Mouse (Mus musculus): ENCODE data around the gene Rnf43. TPM values are rescaled to one million over a fixed set of nuclear protein-coding genes. Genes with fewer than 3 reads are reported as not detected.

Rnf43 gene
- polyA plus RNA-seq, 1 experiment from 2014 or later = 1.5 TPM

DNA sequence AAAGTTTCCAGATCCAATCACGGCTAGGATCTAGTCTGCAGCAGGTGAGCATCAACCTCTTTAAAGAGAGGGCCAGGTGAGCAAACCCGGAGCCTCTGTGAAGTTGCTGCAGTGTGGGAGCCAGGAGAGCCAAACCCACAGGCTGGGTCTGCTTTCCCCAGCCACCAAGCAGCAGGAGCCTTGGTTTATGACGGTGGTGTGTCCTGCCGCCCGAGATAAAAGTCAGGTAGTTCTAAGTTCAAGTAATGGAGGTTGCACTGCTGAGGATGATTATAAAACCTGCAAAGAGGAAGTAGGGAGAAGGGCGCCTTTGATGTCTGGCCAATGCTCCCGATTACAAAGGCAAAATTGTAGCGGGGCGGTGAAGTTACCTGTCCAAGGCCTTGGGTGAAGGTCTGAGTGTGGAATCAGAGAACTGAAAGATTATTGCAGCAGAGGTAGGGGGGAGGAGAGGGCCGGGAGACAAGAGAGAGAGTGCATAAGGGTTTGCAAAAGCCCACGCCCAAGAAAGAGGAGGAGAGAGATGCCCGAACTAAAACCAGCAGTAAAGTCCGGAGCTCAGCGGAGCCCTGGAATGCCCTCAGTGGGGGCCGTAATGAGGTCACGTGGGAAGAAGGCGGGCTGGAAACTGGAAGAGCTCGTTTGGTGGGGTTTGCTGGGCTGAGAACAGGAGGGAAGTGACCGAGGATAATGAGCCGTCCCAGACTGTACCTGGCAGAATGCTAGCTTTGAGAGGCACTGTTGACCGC, 47.2 kb downstream of the Rnf43 start:
- Histone ChIP-seq H3K4me3 (ENCODE audit: low read depth, low read length) (peak overlapping the region; percentile 1; the same call in 1 of the 2 replicates), H3K36me3 (ENCODE audit: control insufficient read depth, insufficient read depth, low read length) (no peaks in the 10 kb centered on the region), H3K4me2 (ENCODE audit: low read depth, low read length, severe bottlenecking) (peak overlapping the region; percentile 38), H3K27me3 (ENCODE audit: control insufficient read depth, insufficient read depth, low read length) (no peaks in the 10 kb centered on the region), H3K9ac (ENCODE audit: low read length) (peak overlapping the region; percentile 6; the same call in 1 of the 2 replicates), H3K4me1 (replicated peaks; ENCODE audit: control insufficient read depth, insufficient read depth, low read length) (no peaks in the 10 kb centered on the region; the same call in 1 of the 2 replicates), H3K9me3 (ENCODE audit: control insufficient read depth, low read length) (no peaks in the 10 kb centered on the region), H3K27ac (ENCODE audit: low read depth, low read length) (no peak overlapping the region)
- WGBS = 8% methylated on average over 21 of the region's 21 CpGs
- ATAC-seq (replicated peaks; ENCODE audit: low FRiP score) = no peak
- peak; percentile 75 for DNase-seq (ENCODE audit: low spot score)

DNA sequence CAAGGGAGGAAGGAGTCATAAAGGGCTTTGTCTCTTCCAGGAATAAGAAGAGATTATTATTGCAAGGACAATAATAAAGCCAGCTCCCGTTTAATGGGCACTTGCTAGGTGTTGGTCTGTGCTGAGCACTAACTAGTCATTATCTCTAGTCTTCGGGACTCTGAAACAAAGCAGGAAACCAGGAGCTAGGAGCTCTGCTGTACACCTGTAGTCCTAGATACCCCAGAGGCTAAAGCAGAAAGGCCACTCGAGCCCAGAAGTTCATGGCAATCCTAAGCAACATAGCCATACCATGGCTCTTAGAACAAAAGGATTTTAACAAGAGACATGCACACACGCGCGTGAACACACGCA, 47.7 kb downstream of the Rnf43 start:
- Histone ChIP-seq H3K4me3 (ENCODE audit: low read depth, low read length) (peak overlapping the region; percentile 1; the same call in 1 of the 2 replicates), H3K9ac (ENCODE audit: low read length) (peak overlapping the region; percentile 6; the same call in 1 of the 2 replicates), H3K27me3 (ENCODE audit: control insufficient read depth, insufficient read depth, low read length) (no peaks in the 10 kb centered on the region), H3K4me2 (ENCODE audit: low read depth, low read length, severe bottlenecking) (peak overlapping the region; percentile 38), H3K9me3 (ENCODE audit: control insufficient read depth, low read length) (no peaks in the 10 kb centered on the region), H3K4me1 (replicated peaks; ENCODE audit: control insufficient read depth, insufficient read depth, low read length) (no peaks in the 10 kb centered on the region; the same call in 1 of the 2 replicates), H3K27ac (ENCODE audit: low read depth, low read length) (no peak overlapping the region), H3K36me3 (ENCODE audit: control insufficient read depth, insufficient read depth, low read length) (no peaks in the 10 kb centered on the region)
- 45% methylated on average over 7 of the region's 7 CpGs for WGBS
- DNase-seq (ENCODE audit: low spot score) (no peak), ATAC-seq (replicated peaks; ENCODE audit: low FRiP score) (no peak)

DNA sequence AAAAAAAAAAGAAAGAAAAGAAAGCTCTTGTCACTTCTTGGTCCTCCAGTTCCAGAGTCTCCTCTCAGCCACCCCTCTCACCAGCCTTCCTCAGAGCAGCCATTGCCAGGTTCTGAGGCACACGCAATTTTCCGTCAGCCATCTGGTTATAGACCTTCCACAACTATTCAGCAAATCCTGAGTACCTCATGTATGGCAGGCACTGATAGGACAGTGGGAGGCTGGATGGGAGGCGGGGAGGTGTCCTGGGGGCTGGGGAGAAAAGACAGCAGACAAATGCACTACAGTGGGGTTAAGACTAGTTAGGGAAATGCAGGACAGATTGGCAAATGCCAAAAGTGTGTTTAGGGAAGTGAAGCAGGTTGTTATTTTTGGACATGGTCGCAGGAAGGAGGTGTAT, 49.7 kb downstream of the Rnf43 start:
- H3K9ac ChIP-seq (ENCODE audit: low read length) = no peak overlapping the region
- no peak for DNase-seq (ENCODE audit: low spot score)
- WGBS = 88% methylated on average over 4 of the region's 4 CpGs
- H3K27me3 ChIP-seq (ENCODE audit: control insufficient read depth, insufficient read depth, low read length) = no peaks in the 10 kb centered on the region
- ATAC-seq (replicated peaks; ENCODE audit: low FRiP score) = no peak
- no peak overlapping the region for H3K4me2 ChIP-seq (ENCODE audit: low read depth, low read length, severe bottlenecking)
- H3K27ac ChIP-seq (ENCODE audit: low read depth, low read length) = no peak overlapping the region
- no peaks in the 10 kb centered on the region; the same call in 1 of the 2 replicates for H3K4me1 ChIP-seq (replicated peaks; ENCODE audit: control insufficient read depth, insufficient read depth, low read length)
- no peaks in the 10 kb centered on the region for H3K36me3 ChIP-seq (ENCODE audit: control insufficient read depth, insufficient read depth, low read length)
- H3K9me3 ChIP-seq (ENCODE audit: control insufficient read depth, low read length) = no peaks in the 10 kb centered on the region
- H3K4me3 ChIP-seq (ENCODE audit: low read depth, low read length) = no peak overlapping the region

DNA sequence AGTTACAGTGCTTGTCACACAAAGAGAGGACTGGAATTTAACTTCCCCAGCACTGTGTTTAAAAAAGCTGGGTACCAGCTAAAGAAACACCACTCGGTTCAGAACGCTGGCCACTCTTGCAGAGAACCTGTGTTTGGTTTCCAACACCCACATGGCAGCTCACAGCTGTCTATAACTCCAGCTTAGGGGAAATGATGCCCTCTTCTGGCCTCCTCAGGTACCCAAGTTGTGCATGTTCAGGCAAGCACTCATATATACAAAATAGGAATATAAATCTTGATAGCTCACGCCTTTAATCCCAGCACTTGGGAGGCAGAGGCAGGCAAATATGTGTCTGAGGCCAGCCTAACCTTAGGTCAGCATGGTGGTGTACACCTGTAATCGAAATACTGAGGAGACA, 53.5 kb downstream of the Rnf43 start:
- no peak for DNase-seq (ENCODE audit: low spot score)
- Histone ChIP-seq H3K4me1 (replicated peaks; ENCODE audit: control insufficient read depth, insufficient read depth, low read length) (no peaks in the 10 kb centered on the region), H3K4me3 (ENCODE audit: low read depth, low read length) (no peak overlapping the region), H3K9me3 (ENCODE audit: control insufficient read depth, low read length) (no peaks in the 10 kb centered on the region), H3K27ac (ENCODE audit: low read depth, low read length) (no peak overlapping the region), H3K36me3 (ENCODE audit: control insufficient read depth, insufficient read depth, low read length) (no peaks in the 10 kb centered on the region), H3K27me3 (ENCODE audit: control insufficient read depth, insufficient read depth, low read length) (no peaks in the 10 kb centered on the region), H3K4me2 (ENCODE audit: low read depth, low read length, severe bottlenecking) (no peak overlapping the region), H3K9ac (ENCODE audit: low read length) (no peak overlapping the region)
- ATAC-seq (replicated peaks; ENCODE audit: low FRiP score) = no peak
- WGBS = 81% methylated on average over 4 of the region's 4 CpGs

DNA sequence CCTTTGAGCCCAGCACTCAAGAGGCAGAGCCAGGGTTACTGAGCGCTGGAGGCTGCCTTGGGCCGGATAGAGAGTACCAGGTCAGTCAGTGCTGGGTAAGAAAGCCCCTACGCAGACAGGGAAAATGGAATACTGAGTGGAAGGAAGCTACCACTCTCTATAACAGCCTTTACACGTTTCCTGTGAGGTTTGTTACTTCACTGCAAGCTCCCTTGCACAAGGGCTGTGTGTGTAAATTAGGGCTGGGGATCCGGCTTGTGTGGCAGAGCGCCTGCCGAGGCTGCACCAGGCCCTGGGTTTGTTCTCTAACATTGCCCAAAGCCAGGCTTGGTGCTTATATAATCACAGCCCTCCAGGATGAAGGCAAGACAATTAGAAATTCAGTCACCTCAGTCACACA, 57.0 kb downstream of the Rnf43 start:
- Histone ChIP-seq H3K27me3 (ENCODE audit: control insufficient read depth, insufficient read depth, low read length) (no peaks in the 10 kb centered on the region), H3K9me3 (ENCODE audit: control insufficient read depth, low read length) (no peaks in the 10 kb centered on the region), H3K4me3 (ENCODE audit: low read depth, low read length) (no peak overlapping the region), H3K4me2 (ENCODE audit: low read depth, low read length, severe bottlenecking) (no peak overlapping the region), H3K4me1 (replicated peaks; ENCODE audit: control insufficient read depth, insufficient read depth, low read length) (no peaks in the 10 kb centered on the region), H3K9ac (ENCODE audit: low read length) (no peak overlapping the region), H3K27ac (ENCODE audit: low read depth, low read length) (no peak overlapping the region), H3K36me3 (ENCODE audit: control insufficient read depth, insufficient read depth, low read length) (no peaks in the 10 kb centered on the region)
- WGBS = 71% methylated on average over 7 of the region's 7 CpGs
- DNase-seq (ENCODE audit: low spot score) = no peak
- ATAC-seq (replicated peaks; ENCODE audit: low FRiP score) = no peak

DNA sequence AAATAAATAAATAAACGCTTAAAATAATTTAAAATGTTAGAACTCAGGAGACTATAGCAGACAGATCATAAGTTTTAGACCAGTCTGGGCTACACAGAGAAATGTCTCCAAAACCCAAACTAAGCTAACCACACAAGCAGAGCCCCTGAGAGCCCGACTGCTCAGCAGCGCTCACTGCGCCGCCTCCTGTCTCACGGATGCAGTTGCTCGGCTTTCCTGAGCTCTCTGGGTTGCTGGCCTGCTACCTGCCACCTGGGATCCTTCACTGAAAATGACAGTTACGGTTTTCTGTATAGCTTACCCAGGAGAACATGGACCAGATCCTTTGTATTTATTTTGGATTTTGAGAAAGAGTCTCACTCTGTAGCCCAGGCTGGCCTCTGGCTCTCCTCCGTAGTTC, 57.8 kb downstream of the Rnf43 start:
- Histone ChIP-seq H3K4me1 (replicated peaks; ENCODE audit: control insufficient read depth, insufficient read depth, low read length) (no peaks in the 10 kb centered on the region; the same call in 1 of the 2 replicates), H3K27ac (ENCODE audit: low read depth, low read length) (no peak overlapping the region), H3K4me3 (ENCODE audit: low read depth, low read length) (no peak overlapping the region), H3K36me3 (ENCODE audit: control insufficient read depth, insufficient read depth, low read length) (no peaks in the 10 kb centered on the region), H3K9ac (ENCODE audit: low read length) (no peak overlapping the region), H3K9me3 (ENCODE audit: control insufficient read depth, low read length) (no peaks in the 10 kb centered on the region), H3K27me3 (ENCODE audit: control insufficient read depth, insufficient read depth, low read length) (no peaks in the 10 kb centered on the region), H3K4me2 (ENCODE audit: low read depth, low read length, severe bottlenecking) (no peak overlapping the region)
- 44% methylated on average over 9 of the region's 9 CpGs for WGBS
- no peak for DNase-seq (ENCODE audit: low spot score)
- ATAC-seq (replicated peaks; ENCODE audit: low FRiP score) = no peak

DNA sequence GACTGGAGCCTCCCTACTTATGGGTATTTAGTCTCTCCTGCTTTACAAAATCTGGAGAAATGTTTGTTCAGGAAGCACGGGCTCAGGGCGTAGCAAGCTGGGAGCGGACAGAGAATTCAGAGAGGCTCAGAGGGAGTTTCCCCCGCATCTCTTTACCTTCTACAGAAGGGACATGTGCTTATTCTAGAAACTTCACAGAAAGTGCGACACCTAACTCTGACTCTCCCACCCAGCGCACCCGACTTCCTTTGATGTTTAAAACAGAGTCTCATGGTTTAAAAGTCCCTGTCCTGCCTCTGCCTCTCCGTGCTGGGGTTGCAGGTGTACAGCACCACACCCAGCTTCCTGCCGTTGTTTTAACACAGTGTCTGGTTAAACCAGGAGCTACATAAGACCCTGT, 58.3 kb downstream of the Rnf43 start:
- no peaks in the 10 kb centered on the region for H3K27me3 ChIP-seq (ENCODE audit: control insufficient read depth, insufficient read depth, low read length)
- H3K27ac ChIP-seq (ENCODE audit: low read depth, low read length) = no peak overlapping the region
- H3K4me3 ChIP-seq (ENCODE audit: low read depth, low read length) = no peak overlapping the region
- H3K9me3 ChIP-seq (ENCODE audit: control insufficient read depth, low read length) = no peaks in the 10 kb centered on the region
- H3K4me2 ChIP-seq (ENCODE audit: low read depth, low read length, severe bottlenecking) = no peak overlapping the region
- no peaks in the 10 kb centered on the region; the same call in 1 of the 2 replicates for H3K4me1 ChIP-seq (replicated peaks; ENCODE audit: control insufficient read depth, insufficient read depth, low read length)
- no peaks in the 10 kb centered on the region for H3K36me3 ChIP-seq (ENCODE audit: control insufficient read depth, insufficient read depth, low read length)
- WGBS = 77% methylated on average over 9 of the region's 9 CpGs
- DNase-seq (ENCODE audit: low spot score) = no peak
- H3K9ac ChIP-seq (ENCODE audit: low read length) = no peak overlapping the region
- ATAC-seq (replicated peaks; ENCODE audit: low FRiP score) = no peak

DNA sequence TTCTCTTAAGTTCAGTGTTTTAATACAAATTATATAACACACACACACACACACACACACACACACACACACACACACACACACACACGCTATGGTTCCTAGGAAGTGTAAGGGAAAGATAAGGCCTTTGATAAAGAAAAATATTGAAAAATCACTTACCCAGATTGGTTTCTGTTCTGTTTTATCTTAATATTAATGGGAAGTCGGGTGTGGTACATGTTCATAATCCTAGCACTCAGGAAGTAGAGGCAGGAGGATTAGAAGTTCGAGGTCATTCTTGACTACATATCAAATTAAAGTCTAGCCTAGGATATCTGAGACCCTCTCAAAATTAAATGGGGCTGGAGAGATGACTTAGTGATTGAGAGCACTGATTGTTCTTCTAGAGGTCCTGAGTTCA, 59.6 kb downstream of the Rnf43 start:
- WGBS = 82% methylated on average over 3 of the region's 3 CpGs
- no peak overlapping the region for H3K27ac ChIP-seq (ENCODE audit: low read depth, low read length)
- no peak overlapping the region for H3K4me3 ChIP-seq (ENCODE audit: low read depth, low read length)
- DNase-seq (ENCODE audit: low spot score) = no peak
- H3K4me1 ChIP-seq (replicated peaks; ENCODE audit: control insufficient read depth, insufficient read depth, low read length) = peaks cover 4% of the 10 kb centered on the region; the same call in 1 of the 2 replicates
- no peak overlapping the region for H3K4me2 ChIP-seq (ENCODE audit: low read depth, low read length, severe bottlenecking)
- H3K9ac ChIP-seq (ENCODE audit: low read length) = no peak overlapping the region
- no peaks in the 10 kb centered on the region for H3K36me3 ChIP-seq (ENCODE audit: control insufficient read depth, insufficient read depth, low read length)
- no peak for ATAC-seq (replicated peaks; ENCODE audit: low FRiP score)
- H3K27me3 ChIP-seq (ENCODE audit: control insufficient read depth, insufficient read depth, low read length) = no peaks in the 10 kb centered on the region
- no peaks in the 10 kb centered on the region for H3K9me3 ChIP-seq (ENCODE audit: control insufficient read depth, low read length)

DNA sequence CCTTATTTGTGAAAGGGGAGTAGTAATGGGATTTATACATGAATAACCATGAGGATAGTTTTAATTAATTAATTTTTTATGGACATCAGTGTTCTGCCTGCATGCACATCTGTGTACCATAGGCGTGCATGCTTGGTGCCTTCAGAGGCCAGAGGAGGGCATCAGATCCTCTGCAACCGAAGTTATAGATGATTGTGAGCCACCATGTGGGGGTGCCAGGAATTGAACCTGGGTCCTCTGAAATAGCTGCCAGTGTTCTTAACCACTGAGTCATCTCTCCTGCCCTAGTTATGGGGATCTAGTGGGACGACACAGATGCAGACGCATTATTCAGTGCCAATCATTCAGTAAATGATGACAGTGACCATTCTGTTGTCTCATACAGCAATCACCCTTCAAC, 60.4 kb downstream of the Rnf43 start:
- no peaks in the 10 kb centered on the region for H3K27me3 ChIP-seq (ENCODE audit: control insufficient read depth, insufficient read depth, low read length)
- no peak overlapping the region for H3K4me2 ChIP-seq (ENCODE audit: low read depth, low read length, severe bottlenecking)
- H3K9ac ChIP-seq (ENCODE audit: low read length) = no peak overlapping the region
- no peak overlapping the region for H3K27ac ChIP-seq (ENCODE audit: low read depth, low read length)
- peaks cover 4% of the 10 kb centered on the region; the same call in 1 of the 2 replicates for H3K4me1 ChIP-seq (replicated peaks; ENCODE audit: control insufficient read depth, insufficient read depth, low read length)
- ATAC-seq (replicated peaks; ENCODE audit: low FRiP score) = no peak
- H3K9me3 ChIP-seq (ENCODE audit: control insufficient read depth, low read length) = no peaks in the 10 kb centered on the region
- H3K4me3 ChIP-seq (ENCODE audit: low read depth, low read length) = no peak overlapping the region
- no peaks in the 10 kb centered on the region for H3K36me3 ChIP-seq (ENCODE audit: control insufficient read depth, insufficient read depth, low read length)
- WGBS = 87% methylated on average over 4 of the region's 4 CpGs
- DNase-seq (ENCODE audit: low spot score) = no peak

Measured in forebrain, embryonic 11.5 days (tissue).